ENCODE assay signal across 9 mouse cellular contexts in genomic region chr9:84253022-84253991, GRCm38 (mm10).
A peak's percentile ranks its signal among the peaks of the same experiment; 100 is the strongest.
DNase-seq lines count a peak whose midpoint lies in the region; ATAC-seq lines count a peak whose summit lies in the region.
"Had no signal": no experiment of that assay in that cellular context is flagged by ENCODE, and none has a peak within 500 bp of the region (broad histone marks: within the 10 kb centered on the region; RNA-seq: fewer than 3 reads in every experiment).

No protein-coding gene starts in this region.

- H3K4me2 ChIP-seq in heart, embryonic 12.5 days: no peak overlapping the region
- no peak overlapping the region for H3K4me2 ChIP-seq in hindbrain, embryonic 13.5 days
- H3K4me2 ChIP-seq: lung, embryonic 15.5 days had no signal

- H3K9ac ChIP-seq in heart, embryonic 12.5 days: no peak overlapping the region
- H3K9ac ChIP-seq in hindbrain, embryonic 13.5 days: no peak overlapping the region
- H3K9ac ChIP-seq: lung, embryonic 15.5 days had no signal

- H3K4me1 ChIP-seq in heart, embryonic 10.5 days: no peaks in the 10 kb centered on the region
- H3K4me1 ChIP-seq in heart, embryonic 12.5 days (replicated peaks): no peaks in the 10 kb centered on the region
- H3K4me1 ChIP-seq in hindbrain, embryonic 13.5 days (replicated peaks): peaks cover 13% of the 10 kb centered on the region
- H3K4me1 ChIP-seq: lung, embryonic 15.5 days had no signal

- H3K27ac ChIP-seq in heart, embryonic 10.5 days: no peak overlapping the region
- H3K27ac ChIP-seq in heart, embryonic 12.5 days (ENCODE audit: poor library complexity, severe bottlenecking): no peak overlapping the region
- no peak overlapping the region for H3K27ac ChIP-seq in hindbrain, embryonic 13.5 days
- H3K27ac ChIP-seq: lung, embryonic 15.5 days had no signal

- no peaks in the 10 kb centered on the region for H3K27me3 ChIP-seq in heart, embryonic 10.5 days (ENCODE audit: insufficient read depth, poor library complexity, severe bottlenecking)
- H3K27me3 ChIP-seq in heart, embryonic 12.5 days (replicated peaks): no peaks in the 10 kb centered on the region
- H3K27me3 ChIP-seq in hindbrain, embryonic 13.5 days: no peaks in the 10 kb centered on the region
- H3K27me3 ChIP-seq: lung, embryonic 15.5 days had no signal

- no peak overlapping the region for H3K4me3 ChIP-seq in heart, embryonic 10.5 days
- H3K4me3 ChIP-seq in heart, embryonic 12.5 days: no peak overlapping the region
- H3K4me3 ChIP-seq in hindbrain, embryonic 13.5 days: no peak overlapping the region
- H3K4me3 ChIP-seq: lung, embryonic 15.5 days had no signal

- H3K36me3 ChIP-seq in heart, embryonic 10.5 days: no peaks in the 10 kb centered on the region
- H3K36me3 ChIP-seq in heart, embryonic 12.5 days: no peaks in the 10 kb centered on the region
- H3K36me3 ChIP-seq in hindbrain, embryonic 13.5 days: no peaks in the 10 kb centered on the region
- H3K36me3 ChIP-seq: lung, embryonic 15.5 days had no signal

- 20% methylated on average over 7 of the region's 7 CpGs for WGBS in heart, embryonic 10.5 days
- 18% methylated on average over 7 of the region's 7 CpGs for WGBS in heart, embryonic 12.5 days
- 17% methylated on average over 7 of the region's 7 CpGs for WGBS in hindbrain, embryonic 13.5 days

- no peak for ATAC-seq in heart, embryonic 12.5 days (ENCODE audit: insufficient number of reproducible peaks, low FRiP score)
- peak; percentile 87 for ATAC-seq in hindbrain, embryonic 13.5 days (ENCODE audit: low FRiP score)
- peak; percentile 90 for ATAC-seq in megakaryocyte-erythroid progenitor cell, adult 5-6 weeks (replicated peaks; ENCODE audit: low FRiP score, low TSS enrichment, poor library complexity, severe bottlenecking)

- DNase-seq in heart, embryonic 10.5 days (ENCODE audit: low spot score): peak; percentile 77
- DNase-seq in ZHBTc4 (ENCODE audit: low read depth, low spot score): peak; percentile 94
- peak; percentile 76 for DNase-seq in embryo, embryonic 11 days
- DNase-seq in layer of hippocampus, postnatal 25 days (ENCODE audit: extremely low spot score in 1 of 2, low spot score in 1 of 2): peak; percentile 13 to 46
- DNase-seq in right cerebral cortex, postnatal 25 days: peak; percentile 17

- no peaks in the 10 kb centered on the region for H3K9me3 ChIP-seq in heart, embryonic 10.5 days
- H3K9me3 ChIP-seq in heart, embryonic 12.5 days (replicated peaks): no peaks in the 10 kb centered on the region
- H3K9me3 ChIP-seq in hindbrain, embryonic 13.5 days: no peaks in the 10 kb centered on the region
- H3K9me3 ChIP-seq: lung, embryonic 15.5 days had no signal

Comparison
In these comparisons a context has a peak if more than half of its experiments do, and no peak if none do; other contexts are left out.
1. DNase-seq: peak in every context shown above with its lines; median percentile 94 in ZHBTc4; 77 in heart, embryonic 10.5 days; 76 in embryo, embryonic 11 days; 30 in layer of hippocampus, postnatal 25 days; 17 in right cerebral cortex, postnatal 25 days.